Mouse (Mus musculus) small intestine, adult 2 months (tissue): ENCODE data around the gene Pelp1.

Experiments
- CTCF ChIP-seq: fragments of 200-500 bp; IDR thresholded peaks from 2 replicates; pipeline ENCODE4 v1.5.1; 2012; ENCODE audit warnings: low read depth, mild to moderate bottlenecking, control low read depth, inconsistent platforms, low read length, moderate library complexity, mixed read lengths; ENCODE audit not compliant: insufficient replicate concordance, insufficient read length; ENCODE audit errors: extremely low read depth
- POLR2A ChIP-seq: fragments of 200-500 bp; IDR thresholded peaks from 2 replicates; pipeline ENCODE4 v1.6.1; 2012; ENCODE audit warnings: low read depth, mild to moderate bottlenecking, control low read depth, inconsistent platforms, low read length, moderate library complexity

GRCm38 (mm10) chr11:70444667-70445066, 34.8 kb upstream of the Pelp1 start:
- TF ChIP-seq CTCF: no peak
- no peak for TF ChIP-seq POLR2A
